Mouse (Mus musculus): ENCODE results near the gene Gm10139.
"Not testable (repeated sequence)": the region's sequence is repeated elsewhere in the genome, so short reads cannot be mapped to it uniquely, and the experiment has no call there.

Gene Gm10139

GRCm38 (mm10) chr13:65512378-65512777, at the start of gene Gm10139:
Gene Gm10139 (plus strand): TSS chr13:65512678.
- DNase-seq = not testable (repeated sequence)

GRCm38 (mm10) chr13:65557636-65558035, 45.2 kb downstream of the Gm10139 start:
- not testable (repeated sequence) for DNase-seq
